Mouse (Mus musculus): ENCODE measurements at regions not wholly inside any gene's neighbourhood (a gene's known extent, or its start where the extent isn't known, plus 50 kb on each side); places are given as distances from the start of the nearest gene placed in this dataset.
A peak's percentile ranks its signal among the peaks of the same experiment; 100 is the strongest.

DNA sequence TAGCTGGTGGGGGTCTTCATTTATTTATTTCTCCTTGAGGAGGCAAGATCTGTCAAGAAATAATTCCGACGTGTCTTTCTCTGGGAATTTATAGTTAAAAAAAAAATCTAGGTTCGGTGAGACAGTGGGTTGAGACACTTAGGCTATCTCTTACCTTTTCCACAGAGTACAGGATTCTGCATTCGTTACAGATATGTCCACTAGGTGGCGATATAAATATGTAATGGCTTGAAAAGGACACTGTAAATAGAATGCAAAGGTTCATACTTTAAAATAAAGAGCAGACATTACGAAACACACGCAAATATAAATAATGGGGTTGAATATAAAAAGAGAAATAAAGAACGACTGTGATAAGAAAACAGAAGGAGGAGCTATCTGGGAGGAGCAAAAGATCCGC, 517.5 kb downstream of the Cps1 start:
- peak in 1 of 2 experiments; percentile 53 for DNase-seq (ENCODE audit: low spot score in 2 of 2)

- DNase-seq (ENCODE audit: low spot score in 2 of 2) = no peak
Measured at GRCm38 (mm10) chr1:67640766-67641165, 517.9 kb downstream of the Cps1 start.

GRCm38 (mm10) chr1:67643627-67644026, 520.8 kb downstream of the Cps1 start:
- DNase-seq (ENCODE audit: low spot score in 2 of 2) = no peak
